Mouse (Mus musculus): ENCODE data around the gene Ank3. TPM values are rescaled to one million over a fixed set of nuclear protein-coding genes. Genes with fewer than 3 reads are reported as not detected.
A peak's percentile ranks its signal among the peaks of the same experiment; 100 is the strongest.

Ank3 gene
- total and polyA plus RNA-seq, 2 experiments from 2014 or later, result 56.7 to 267 TPM

DNA sequence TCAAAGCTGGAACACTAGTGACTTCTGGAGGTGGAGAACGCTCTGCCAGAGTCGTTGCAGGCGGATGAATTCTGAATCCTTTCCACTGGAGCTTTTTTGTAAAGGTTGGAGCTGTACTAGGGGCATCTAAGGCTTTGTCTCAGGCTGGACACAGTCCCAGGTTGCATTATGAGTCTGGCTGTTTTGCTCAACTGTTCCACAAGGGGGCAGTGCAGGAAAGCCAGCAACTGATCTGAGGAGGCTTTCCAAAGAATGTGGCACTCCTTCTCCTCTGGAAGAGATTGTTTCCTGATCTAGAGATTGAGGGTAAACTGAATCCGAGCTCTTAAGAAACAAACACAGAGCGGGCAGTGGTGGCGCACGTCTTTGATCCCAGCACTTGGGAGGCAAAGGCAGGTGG, 263.8 kb downstream of the Ank3 start:
- Histone ChIP-seq H3K4me3 (ENCODE audit: low read depth, low read length) (no peak overlapping the region), H3K27me3 (ENCODE audit: insufficient read depth, low read length) (no peaks in the 10 kb centered on the region), H3K27ac (ENCODE audit: low read depth, low read length) (no peak overlapping the region), H3K36me3 (ENCODE audit: insufficient read depth) (no peaks in the 10 kb centered on the region), H3K4me2 (ENCODE audit: low read depth) (no peak overlapping the region), H3K4me1 (ENCODE audit: insufficient read depth) (no peaks in the 10 kb centered on the region), H3K9ac (no peak overlapping the region), H3K9me3 (ENCODE audit: low read length) (no peaks in the 10 kb centered on the region)
- WGBS, result 4% methylated on average over 7 of the region's 7 CpGs
- peak; percentile 61 for ATAC-seq
- DNase-seq, result peak; percentile 89
- peak; percentile 96 for TF ChIP-seq CTCF (IDR thresholded peaks at IDR 0.05; ENCODE audit: low read depth)

DNA sequence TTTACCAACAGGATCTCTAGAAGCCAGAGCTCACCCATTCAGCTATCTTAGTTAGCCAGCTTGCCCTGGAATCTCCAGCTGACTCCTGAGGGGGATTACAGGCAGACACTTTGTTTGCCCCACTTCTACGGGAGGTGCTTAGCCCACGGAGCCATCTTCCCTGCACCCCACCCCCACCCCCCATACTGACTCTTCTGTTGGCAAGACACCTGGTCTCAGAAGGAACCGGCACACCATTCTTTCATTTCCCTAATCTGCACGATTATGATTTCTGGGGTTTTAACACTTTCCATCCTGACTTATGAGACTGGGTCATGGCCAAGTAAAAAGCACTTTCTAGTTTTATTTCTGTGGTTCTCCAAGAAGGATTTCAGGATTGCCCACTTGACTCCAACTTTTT, 268.9 kb downstream of the Ank3 start:
- DNase-seq (no peak), ATAC-seq (no peak)
- H3K9ac ChIP-seq, result no peak overlapping the region
- H3K27ac ChIP-seq (ENCODE audit: low read depth, low read length), result no peak overlapping the region
- TF ChIP-seq CTCF (IDR thresholded peaks at IDR 0.05; ENCODE audit: low read depth), result no peak
- H3K4me3 ChIP-seq (ENCODE audit: low read depth, low read length), result no peak overlapping the region
- 73% methylated on average over 4 of the region's 4 CpGs for WGBS
- H3K4me2 ChIP-seq (ENCODE audit: low read depth), result no peak overlapping the region
- no peaks in the 10 kb centered on the region for H3K36me3 ChIP-seq (ENCODE audit: insufficient read depth)
- H3K27me3 ChIP-seq (ENCODE audit: insufficient read depth, low read length), result no peaks in the 10 kb centered on the region
- no peaks in the 10 kb centered on the region for H3K4me1 ChIP-seq (ENCODE audit: insufficient read depth)
- no peaks in the 10 kb centered on the region for H3K9me3 ChIP-seq (ENCODE audit: low read length)

GRCm38 (mm10) chr10:69670496-69670895, 271.9 kb downstream of the Ank3 start:
- no peak overlapping the region for H3K4me2 ChIP-seq (ENCODE audit: low read depth)
- no peaks in the 10 kb centered on the region for H3K36me3 ChIP-seq (ENCODE audit: insufficient read depth)
- no peak for ATAC-seq
- 63% methylated on average over 1 of the region's 1 CpGs for WGBS
- no peak for TF ChIP-seq CTCF (IDR thresholded peaks at IDR 0.05; ENCODE audit: low read depth)
- no peak overlapping the region for H3K9ac ChIP-seq
- DNase-seq, result no peak
- no peaks in the 10 kb centered on the region for H3K9me3 ChIP-seq (ENCODE audit: low read length)
- H3K27ac ChIP-seq (ENCODE audit: low read depth, low read length), result no peak overlapping the region
- no peaks in the 10 kb centered on the region for H3K27me3 ChIP-seq (ENCODE audit: insufficient read depth, low read length)
- H3K4me1 ChIP-seq (ENCODE audit: insufficient read depth), result no peaks in the 10 kb centered on the region
- H3K4me3 ChIP-seq (ENCODE audit: low read depth, low read length), result no peak overlapping the region

DNA sequence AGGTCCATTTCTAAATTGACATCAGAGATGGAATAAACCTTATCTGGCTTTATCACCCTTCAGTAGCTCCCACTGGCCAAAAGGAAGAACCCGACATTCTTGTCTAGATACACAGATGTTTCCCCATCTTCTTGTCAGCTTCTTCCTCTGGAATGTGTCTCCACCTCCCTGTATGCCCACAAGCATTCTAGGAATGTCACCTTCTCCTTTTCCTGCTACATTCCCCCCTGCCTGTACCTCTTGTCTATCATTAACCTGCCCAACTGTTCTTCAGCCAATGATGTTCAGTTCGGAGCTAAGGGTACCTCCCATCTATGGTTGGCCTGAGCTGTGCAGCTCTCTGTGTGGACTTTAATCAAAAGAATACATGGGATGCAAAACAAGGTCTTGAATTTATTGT, 272.4 kb downstream of the Ank3 start:
- WGBS, result 92% methylated on average over 2 of the region's 2 CpGs
- Histone ChIP-seq H3K27ac (ENCODE audit: low read depth, low read length) (no peak overlapping the region), H3K4me2 (ENCODE audit: low read depth) (no peak overlapping the region), H3K9ac (no peak overlapping the region), H3K4me3 (ENCODE audit: low read depth, low read length) (no peak overlapping the region), H3K27me3 (ENCODE audit: insufficient read depth, low read length) (no peaks in the 10 kb centered on the region), H3K36me3 (ENCODE audit: insufficient read depth) (no peaks in the 10 kb centered on the region), H3K4me1 (ENCODE audit: insufficient read depth) (no peaks in the 10 kb centered on the region), H3K9me3 (ENCODE audit: low read length) (no peaks in the 10 kb centered on the region)
- no peak for DNase-seq
- ATAC-seq, result no peak
- no peak for TF ChIP-seq CTCF (IDR thresholded peaks at IDR 0.05; ENCODE audit: low read depth)

DNA sequence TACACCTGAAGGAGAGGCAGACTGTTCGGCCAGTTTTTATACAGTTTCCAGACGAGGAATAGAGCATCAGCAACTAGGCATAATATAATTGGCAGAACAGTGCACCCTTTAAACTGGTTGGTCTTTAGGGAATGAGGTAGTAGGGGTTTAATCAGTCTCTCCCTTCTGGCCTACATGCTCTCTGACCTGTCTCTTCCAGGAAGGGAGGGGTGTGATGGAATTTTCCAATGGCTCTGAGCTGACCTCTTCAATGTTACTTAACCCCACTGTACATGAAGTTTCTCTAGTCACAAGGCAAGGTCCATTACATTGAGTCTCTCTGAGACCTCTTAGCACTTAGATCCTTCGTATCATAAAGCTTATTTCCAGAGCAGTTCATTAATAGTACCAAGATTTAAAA, 272.9 kb downstream of the Ank3 start:
- DNase-seq (no peak), ATAC-seq (no peak)
- H3K4me2 ChIP-seq (ENCODE audit: low read depth), result no peak overlapping the region
- no peak overlapping the region for H3K9ac ChIP-seq
- TF ChIP-seq CTCF (IDR thresholded peaks at IDR 0.05; ENCODE audit: low read depth), result no peak
- H3K4me1 ChIP-seq (ENCODE audit: insufficient read depth), result no peaks in the 10 kb centered on the region
- no peaks in the 10 kb centered on the region for H3K9me3 ChIP-seq (ENCODE audit: low read length)
- H3K4me3 ChIP-seq (ENCODE audit: low read depth, low read length), result no peak overlapping the region
- H3K27ac ChIP-seq (ENCODE audit: low read depth, low read length), result no peak overlapping the region
- 85% methylated on average over 3 of the region's 3 CpGs for WGBS
- H3K36me3 ChIP-seq (ENCODE audit: insufficient read depth), result no peaks in the 10 kb centered on the region
- no peaks in the 10 kb centered on the region for H3K27me3 ChIP-seq (ENCODE audit: insufficient read depth, low read length)

DNA sequence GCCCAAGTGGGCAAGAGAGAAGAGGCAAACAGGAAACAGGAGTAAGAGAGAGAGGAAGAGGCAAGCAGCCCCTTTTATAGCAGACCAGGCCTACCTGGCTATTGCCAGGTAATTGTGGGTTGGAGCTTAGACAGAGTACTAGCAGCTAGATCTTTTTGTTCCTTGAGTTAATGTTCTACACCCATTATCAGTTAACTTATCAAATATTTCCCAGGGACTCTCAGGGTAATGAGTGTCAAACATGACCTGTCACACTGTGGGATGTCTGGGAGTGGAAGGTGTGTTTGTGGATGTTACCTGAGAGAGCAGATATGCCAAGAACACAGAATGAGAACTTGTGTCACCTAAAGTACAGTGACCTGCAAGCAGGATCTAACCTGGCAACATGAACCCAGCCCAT, 274.0 kb downstream of the Ank3 start:
- DNase-seq (no peak), ATAC-seq (no peak)
- H3K27me3 ChIP-seq (ENCODE audit: insufficient read depth, low read length), result no peaks in the 10 kb centered on the region
- H3K9me3 ChIP-seq (ENCODE audit: low read length), result no peaks in the 10 kb centered on the region
- H3K27ac ChIP-seq (ENCODE audit: low read depth, low read length), result no peak overlapping the region
- H3K9ac ChIP-seq, result no peak overlapping the region
- no peaks in the 10 kb centered on the region for H3K4me1 ChIP-seq (ENCODE audit: insufficient read depth)
- no peak overlapping the region for H3K4me2 ChIP-seq (ENCODE audit: low read depth)
- H3K36me3 ChIP-seq (ENCODE audit: insufficient read depth), result no peaks in the 10 kb centered on the region
- no peak for TF ChIP-seq CTCF (IDR thresholded peaks at IDR 0.05; ENCODE audit: low read depth)
- no peak overlapping the region for H3K4me3 ChIP-seq (ENCODE audit: low read depth, low read length)

DNA sequence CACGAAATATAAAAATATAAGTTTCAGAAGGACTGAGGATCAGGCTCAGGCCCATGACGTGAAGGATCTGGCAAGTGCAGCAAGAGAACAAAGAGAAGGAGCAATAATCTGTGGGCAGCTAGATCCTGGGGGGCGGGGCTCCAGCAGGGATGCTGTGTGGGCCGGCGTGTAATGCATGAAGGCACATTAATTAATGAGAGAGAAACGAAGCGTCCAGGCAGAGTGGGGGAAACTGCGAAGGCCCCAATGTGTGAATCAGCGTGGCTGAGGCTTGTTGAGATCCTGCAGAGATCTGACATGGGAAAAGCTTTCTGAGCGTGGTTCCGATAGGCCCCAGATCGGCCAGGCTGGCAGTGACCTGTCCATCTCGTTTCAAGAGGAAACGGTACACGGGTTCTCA, 279.7 kb downstream of the Ank3 start:
- 51% methylated on average over 15 of the region's 15 CpGs for WGBS
- Histone ChIP-seq H3K4me1 (ENCODE audit: insufficient read depth) (no peaks in the 10 kb centered on the region), H3K9me3 (ENCODE audit: low read length) (no peaks in the 10 kb centered on the region), H3K9ac (no peak overlapping the region), H3K27ac (ENCODE audit: low read depth, low read length) (no peak overlapping the region), H3K27me3 (ENCODE audit: insufficient read depth, low read length) (no peaks in the 10 kb centered on the region), H3K4me2 (ENCODE audit: low read depth) (no peak overlapping the region), H3K36me3 (ENCODE audit: insufficient read depth) (no peaks in the 10 kb centered on the region), H3K4me3 (ENCODE audit: low read depth, low read length) (no peak overlapping the region)
- no peak for DNase-seq
- ATAC-seq, result no peak
- no peak for TF ChIP-seq CTCF (IDR thresholded peaks at IDR 0.05; ENCODE audit: low read depth)

- DNase-seq, result no peak
- H3K4me2 ChIP-seq (ENCODE audit: low read depth), result no peak overlapping the region
- H3K4me1 ChIP-seq (ENCODE audit: insufficient read depth), result 0 out of 2 replicates have a peak, but pooled peaks cover 7% of the 10 kb centered on the region
- no peak for TF ChIP-seq CTCF (IDR thresholded peaks at IDR 0.05; ENCODE audit: low read depth)
- 80% methylated on average over 1 of the region's 1 CpGs for WGBS
- ATAC-seq, result no peak
- no peaks in the 10 kb centered on the region for H3K9me3 ChIP-seq (ENCODE audit: low read length)
- H3K36me3 ChIP-seq (ENCODE audit: insufficient read depth), result no peaks in the 10 kb centered on the region
- no peak overlapping the region for H3K27ac ChIP-seq (ENCODE audit: low read depth, low read length)
- H3K27me3 ChIP-seq (ENCODE audit: insufficient read depth, low read length), result no peaks in the 10 kb centered on the region
- H3K4me3 ChIP-seq (ENCODE audit: low read depth, low read length), result no peak overlapping the region
- no peak overlapping the region for H3K9ac ChIP-seq
These were observed 287.8 kb downstream of the Ank3 start for GRCm38 (mm10) chr10:69686336-69686735.

All from forebrain, postnatal 0 days (tissue).